Mouse (Mus musculus) embryonic facial prominence, embryonic 14.5 days (tissue): ENCODE results near the gene Numbl. TPM values are rescaled to one million over a fixed set of nuclear protein-coding genes. Genes with fewer than 3 reads are reported as not detected.

ENCODE experiments used
- ATAC-seq: fragments of 200-750 bp; cut with Nextera tagmentation; 2 replicates; pipeline ENCODE4 v1.8.0; 2017; ENCODE audit warnings: low read depth, moderate number of reproducible peaks, moderate TSS enrichment
- DNase-seq: peaks from one replicate; pipeline ENCODE4 v3.0.0-alpha.2; 2015; ENCODE audit warnings: low spot score
- H3K27ac ChIP-seq: fragments of 300-500 bp; sonication (generic); replicated peaks from 2 replicates; pipeline ENCODE4 v1.5.1; 2014; ENCODE audit warnings: low read depth, mild to moderate bottlenecking, low read length, moderate library complexity
- H3K27me3 ChIP-seq: fragments of 300-500 bp; sonication (generic); replicated peaks from 2 replicates; pipeline ENCODE4 v1.6.1; 2014; ENCODE audit warnings: low read length; ENCODE audit not compliant: control insufficient read depth, insufficient read depth
- H3K36me3 ChIP-seq: fragments of 300-500 bp; sonication (generic); 2 replicates; pipeline ENCODE4 v1.6.1; 2014; ENCODE audit warnings: low read length, mixed read lengths; ENCODE audit not compliant: control insufficient read depth, insufficient read depth
- H3K4me1 ChIP-seq: fragments of 300-500 bp; sonication (generic); 2 replicates; pipeline ENCODE4 v1.6.1; 2014; ENCODE audit warnings: antibody characterized with exemption, low read length; ENCODE audit not compliant: control insufficient read depth, insufficient read depth
- H3K4me2 ChIP-seq: fragments of 300-500 bp; sonication (generic); 2 replicates; pipeline ENCODE4 v1.6.1; 2014; ENCODE audit warnings: low read depth, mild to moderate bottlenecking, low read length, moderate library complexity, mixed read lengths
- H3K4me3 ChIP-seq: fragments of 300-500 bp; sonication (generic); 2 replicates; pipeline ENCODE4 v1.5.1; 2014; ENCODE audit warnings: low read depth, mild to moderate bottlenecking, low read length
- H3K9ac ChIP-seq: fragments of 300-500 bp; sonication (generic); 2 replicates; pipeline ENCODE4 v1.6.1; 2014; ENCODE audit warnings: low read depth, mild to moderate bottlenecking, low read length, moderate library complexity, mixed read lengths
- H3K9me3 ChIP-seq: fragments of 300-500 bp; sonication (generic); 2 replicates; pipeline ENCODE4 v1.6.1; 2016; ENCODE audit warnings: low read length; ENCODE audit not compliant: control insufficient read depth
- WGBS: fragments of 180-500 bp; shearing (Covaris S2); extraction: QIAGEN DNeasy Blood & Tissue Kit; methylation state at CpG from one replicate; pipeline ENCODE4 v1.1.7; 2014; 5-methylcytosine and 5-hydroxymethylcytosine counted together
- polyA plus RNA-seq: library from polyadenylated mRNA; unstranded; fragments of >200 nt; fragmentation: Nextera tagmentation; extraction: Ambion mirVana; gene quantifications from 2 replicates; pipeline ENCODE4 v1.2.1, GENCODE M21; 2014

The Numbl gene
- polyA plus RNA-seq, 1 experiment from 2014 or later, result 25.1 TPM

DNA sequence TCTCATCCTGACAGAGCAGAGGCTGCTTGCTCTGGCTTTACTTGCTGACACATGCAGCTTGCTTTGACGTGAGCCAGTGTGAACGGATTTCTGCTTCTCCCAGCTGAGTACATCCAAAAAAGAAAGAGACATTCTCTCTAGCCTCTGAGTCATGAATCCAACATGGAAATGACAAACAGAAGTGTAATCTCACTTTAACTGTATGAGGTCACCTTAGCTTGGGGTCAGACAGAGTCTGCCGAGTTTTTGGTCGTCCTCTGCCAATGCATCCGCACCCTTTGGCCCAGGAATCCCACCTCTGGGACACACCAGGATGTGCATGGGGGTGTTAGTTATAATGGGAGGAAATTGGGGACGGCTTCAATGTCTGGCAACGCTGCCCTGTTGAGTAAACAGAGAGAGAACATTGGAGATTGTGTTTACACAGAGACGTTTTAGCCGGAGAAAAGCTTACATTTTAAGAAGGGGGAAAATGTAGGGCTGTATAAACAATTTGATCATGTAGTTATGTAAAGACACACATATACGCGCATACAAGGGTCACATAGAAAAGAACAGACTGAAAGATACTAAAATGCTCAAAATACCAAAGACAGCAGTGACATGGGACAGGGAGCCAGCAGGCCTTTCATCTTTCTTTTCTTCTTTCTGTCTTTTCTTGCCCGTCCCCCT, 33.7 kb downstream of the Numbl start:
- Histone ChIP-seq H3K4me2 (no peak overlapping the region), H3K36me3 (no peaks in the 10 kb centered on the region), H3K27me3 (no peaks in the 10 kb centered on the region), H3K4me3 (no peak overlapping the region), H3K4me1 (peaks cover 7% of the 10 kb centered on the region; the same call in 1 of the 2 replicates), H3K9me3 (no peaks in the 10 kb centered on the region), H3K27ac (peak overlapping the region; percentile 69), H3K9ac (0 out of 2 replicates have a peak overlapping the region, but pooled peaks have one; percentile 16)
- ATAC-seq (peak; percentile 65), DNase-seq (peak; percentile 64)
- 50% methylated on average over 12 of the region's 12 CpGs for WGBS

DNA sequence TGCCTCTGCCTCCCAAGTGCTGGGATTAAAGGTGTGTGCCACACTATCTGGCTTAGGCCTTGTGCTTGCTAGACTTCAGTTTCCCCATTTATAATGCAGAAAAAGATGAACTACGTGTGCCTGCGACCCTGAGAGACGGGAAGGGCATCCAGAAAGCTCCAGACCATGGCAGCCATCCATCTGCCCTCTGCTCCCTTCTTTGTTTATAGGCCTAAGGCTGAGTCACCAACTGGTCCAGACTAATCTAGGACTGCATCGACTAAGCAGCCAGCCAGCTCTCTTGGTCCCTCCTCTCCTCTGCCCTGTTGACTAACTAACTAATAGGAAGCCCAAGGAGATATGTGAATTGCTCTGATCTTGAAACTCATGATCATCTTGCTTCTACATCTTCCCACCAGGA, 37.7 kb downstream of the Numbl start:
- no peak for ATAC-seq

DNA sequence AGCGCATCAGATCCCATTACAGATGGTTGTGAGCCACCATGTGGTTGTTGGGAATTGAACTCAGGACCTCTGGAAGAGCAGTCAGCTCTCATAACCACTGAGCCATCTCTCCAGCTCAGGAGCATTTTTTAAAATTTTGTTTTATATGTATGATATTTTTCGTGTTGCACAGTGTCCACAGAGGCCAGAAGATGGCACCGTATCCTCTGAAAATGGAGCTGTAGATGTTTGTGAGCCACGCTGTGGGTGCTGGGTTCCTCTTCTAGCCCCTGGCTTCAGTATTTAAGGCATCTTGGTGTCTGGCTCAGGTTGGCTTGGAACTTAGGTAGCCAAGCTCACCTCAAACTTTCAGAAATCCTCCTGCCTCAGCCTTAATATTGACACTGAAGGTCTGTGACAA, 38.3 kb downstream of the Numbl start:
- H3K27ac ChIP-seq, result no peak overlapping the region
- no peak for DNase-seq
- no peak overlapping the region for H3K4me2 ChIP-seq
- H3K27me3 ChIP-seq, result no peaks in the 10 kb centered on the region
- H3K9ac ChIP-seq, result no peak overlapping the region
- H3K9me3 ChIP-seq, result no peaks in the 10 kb centered on the region
- no peak for ATAC-seq
- no peak overlapping the region for H3K4me3 ChIP-seq
- 93% methylated on average over 4 of the region's 4 CpGs for WGBS
- no peaks in the 10 kb centered on the region for H3K36me3 ChIP-seq
- H3K4me1 ChIP-seq, result peaks cover 5% of the 10 kb centered on the region; the same call in 1 of the 2 replicates

More for the DNA sequence above, 37.7 kb downstream of the Numbl start:
- no peaks in the 10 kb centered on the region for H3K36me3 ChIP-seq
- no peak overlapping the region for H3K9ac ChIP-seq
- no peaks in the 10 kb centered on the region for H3K9me3 ChIP-seq
- no peak overlapping the region for H3K4me3 ChIP-seq
- no peak overlapping the region for H3K4me2 ChIP-seq
- H3K27me3 ChIP-seq, result no peaks in the 10 kb centered on the region
- DNase-seq, result no peak
- H3K27ac ChIP-seq, result no peak overlapping the region
- WGBS, result 78% methylated on average over 4 of the region's 4 CpGs
- H3K4me1 ChIP-seq, result peaks cover 7% of the 10 kb centered on the region; the same call in 1 of the 2 replicates

DNA sequence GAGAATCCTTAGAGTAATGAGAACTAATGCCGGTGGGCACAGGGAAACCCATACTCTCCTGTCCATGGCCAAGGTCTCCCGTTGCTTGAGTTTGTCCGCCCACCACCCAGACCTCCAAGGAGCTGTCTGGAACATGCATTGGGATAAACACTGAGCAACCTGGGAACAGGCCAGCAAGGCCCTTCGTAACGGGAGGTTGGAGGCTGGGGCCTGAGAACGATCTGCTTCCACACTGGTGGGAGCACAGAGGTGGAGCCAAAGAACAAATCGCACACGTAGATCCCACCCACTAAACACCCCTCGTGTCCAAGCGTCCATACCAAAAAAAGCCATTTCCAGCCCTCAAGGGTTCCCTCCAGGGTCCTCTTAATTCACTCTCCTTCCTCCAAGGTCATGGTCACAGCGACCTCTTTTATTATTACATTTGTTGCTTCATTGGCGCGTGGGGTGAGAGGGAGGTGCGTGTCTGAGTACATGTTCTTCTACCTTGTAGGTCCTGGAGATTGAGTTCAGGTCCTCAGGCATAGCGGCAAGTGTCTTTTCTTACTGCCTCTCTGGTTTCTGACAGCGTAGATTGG, 39.9 kb downstream of the Numbl start:
- 0 out of 2 replicates have a peak, but pooled peaks cover 3% of the 10 kb centered on the region for H3K27me3 ChIP-seq
- no peaks in the 10 kb centered on the region for H3K9me3 ChIP-seq
- H3K36me3 ChIP-seq, result no peaks in the 10 kb centered on the region
- peaks cover 3% of the 10 kb centered on the region; the same call in 1 of the 2 replicates for H3K4me1 ChIP-seq
- H3K27ac ChIP-seq, result no peak overlapping the region
- ATAC-seq, result no peak
- H3K9ac ChIP-seq, result no peak overlapping the region
- DNase-seq, result no peak
- no peak overlapping the region for H3K4me3 ChIP-seq
- no peak overlapping the region for H3K4me2 ChIP-seq
- WGBS, result 75% methylated on average over 16 of the region's 16 CpGs

DNA sequence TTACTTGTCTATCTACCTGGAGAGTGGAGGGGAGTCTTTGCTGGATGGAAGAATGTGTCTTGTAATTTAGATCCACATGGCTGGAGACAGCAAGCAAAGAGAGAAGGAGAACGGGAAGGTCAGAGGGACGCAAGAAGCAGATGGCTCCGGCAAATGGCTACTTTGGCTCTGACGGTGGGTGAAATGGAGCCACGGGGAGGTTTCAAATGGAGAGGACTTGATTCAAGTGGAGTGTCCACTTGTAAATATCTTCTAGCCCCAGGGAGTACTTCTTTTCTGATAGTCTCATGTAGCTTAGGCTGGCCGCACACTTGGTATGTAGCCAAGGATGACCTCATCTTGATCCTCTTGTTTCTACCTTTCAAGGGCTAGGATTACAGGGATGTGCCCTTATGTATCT, 40.6 kb downstream of the Numbl start:
- Histone ChIP-seq H3K27ac (no peak overlapping the region), H3K4me2 (no peak overlapping the region), H3K9ac (no peak overlapping the region), H3K9me3 (no peaks in the 10 kb centered on the region), H3K4me1 (peaks cover 3% of the 10 kb centered on the region; the same call in 1 of the 2 replicates), H3K36me3 (no peaks in the 10 kb centered on the region), H3K27me3 (0 out of 2 replicates have a peak, but pooled peaks cover 3% of the 10 kb centered on the region), H3K4me3 (no peak overlapping the region)
- WGBS, result 81% methylated on average over 6 of the region's 6 CpGs
- ATAC-seq, result no peak
- no peak for DNase-seq

DNA sequence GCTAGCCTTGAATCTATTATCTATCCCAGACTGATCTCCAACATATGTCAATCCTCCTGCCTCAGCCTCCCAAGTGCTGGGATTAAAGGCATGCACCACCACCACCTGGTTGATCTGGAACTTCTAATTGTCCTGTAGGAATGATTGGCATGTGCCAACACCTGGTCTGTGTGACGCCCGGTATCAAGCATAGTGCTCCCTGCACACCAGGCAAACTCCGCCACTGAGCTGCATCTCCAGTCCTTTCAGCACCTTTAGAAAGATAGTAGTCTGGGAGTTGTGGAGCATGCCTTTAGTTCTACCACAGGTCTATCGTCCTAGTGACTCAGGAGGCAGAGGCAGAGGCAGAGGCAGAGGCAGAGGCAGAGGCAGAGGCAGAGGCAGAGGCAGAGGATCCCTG, 42.1 kb downstream of the Numbl start:
- 82% methylated on average over 4 of the region's 4 CpGs for WGBS

DNA sequence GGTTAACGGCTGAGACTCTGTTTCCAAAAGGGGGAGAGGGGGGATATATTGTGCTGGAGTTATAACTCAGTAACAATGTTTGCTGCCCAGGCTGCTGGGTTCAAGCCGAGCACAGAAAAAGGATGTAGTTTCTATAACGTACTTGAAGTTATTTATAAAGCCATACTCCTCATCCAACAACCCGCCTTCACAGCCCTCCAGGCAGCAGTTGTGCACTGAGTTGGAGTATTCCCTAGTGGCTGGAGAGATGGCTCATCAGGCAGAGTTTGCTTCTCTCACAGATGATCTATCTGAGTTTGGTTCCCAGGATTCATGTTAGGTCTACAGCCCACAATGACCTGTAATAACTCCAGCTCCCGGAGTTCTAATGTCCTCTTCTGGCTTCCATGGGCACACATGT, 42.6 kb downstream of the Numbl start:
- no peaks in the 10 kb centered on the region for H3K9me3 ChIP-seq
- DNase-seq, result no peak
- 0 out of 2 replicates have a peak, but pooled peaks cover 3% of the 10 kb centered on the region for H3K27me3 ChIP-seq
- H3K9ac ChIP-seq, result no peak overlapping the region
- H3K36me3 ChIP-seq, result no peaks in the 10 kb centered on the region
- no peak overlapping the region for H3K27ac ChIP-seq
- no peak overlapping the region for H3K4me3 ChIP-seq
- H3K4me2 ChIP-seq, result no peak overlapping the region
- no peak for ATAC-seq
- 78% methylated on average over 5 of the region's 5 CpGs for WGBS
- H3K4me1 ChIP-seq, result peaks cover 3% of the 10 kb centered on the region; the same call in 1 of the 2 replicates

More for the DNA sequence above, 42.1 kb downstream of the Numbl start:
- no peak for ATAC-seq
- Histone ChIP-seq H3K4me3 (no peak overlapping the region), H3K36me3 (no peaks in the 10 kb centered on the region), H3K4me2 (no peak overlapping the region), H3K9me3 (no peaks in the 10 kb centered on the region), H3K4me1 (peaks cover 3% of the 10 kb centered on the region; the same call in 1 of the 2 replicates), H3K27me3 (0 out of 2 replicates have a peak, but pooled peaks cover 3% of the 10 kb centered on the region), H3K27ac (no peak overlapping the region), H3K9ac (no peak overlapping the region)
- DNase-seq, result no peak

DNA sequence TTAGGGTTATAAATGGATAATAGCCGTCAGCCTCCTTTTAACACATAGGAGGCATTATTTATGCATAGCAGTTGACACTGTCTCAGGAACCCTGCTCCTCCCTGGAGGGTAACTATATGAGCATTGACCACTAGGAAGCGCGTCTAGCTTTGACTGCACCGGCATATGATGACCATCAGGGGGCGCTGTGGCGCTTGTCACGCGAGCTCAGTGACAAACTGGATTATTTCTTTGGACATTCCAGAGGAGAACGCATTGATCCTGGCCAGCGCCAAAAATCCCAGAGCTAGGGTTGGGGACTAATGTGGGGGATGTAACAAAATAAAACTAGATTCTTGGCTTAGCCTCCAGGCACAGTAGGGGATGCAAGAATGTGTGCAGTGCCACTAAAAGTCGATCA, 43.9 kb downstream of the Numbl start:
- 12% methylated on average over 11 of the region's 11 CpGs for WGBS
- DNase-seq, result peak; percentile 66
- peak; percentile 9; the same call in 1 of the 2 replicates for ATAC-seq
- Histone ChIP-seq H3K27me3 (0 out of 2 replicates have a peak, but pooled peaks cover 3% of the 10 kb centered on the region), H3K9ac (no peak overlapping the region), H3K4me1 (peaks cover 3% of the 10 kb centered on the region; the same call in 1 of the 2 replicates), H3K27ac (no peak overlapping the region), H3K4me3 (no peak overlapping the region), H3K4me2 (no peak overlapping the region), H3K9me3 (no peaks in the 10 kb centered on the region), H3K36me3 (0 out of 2 replicates have a peak, but pooled peaks cover 3% of the 10 kb centered on the region)
